Mouse (Mus musculus) urinary bladder, postnatal 10 days (tissue): Measurements from ENCODE around the gene Sacm1l.

ENCODE experiments used
- DNase-seq: peaks from one replicate; pipeline ENCODE4 v3.0.0; 2022; ENCODE audit warnings: low spot score

Sacm1l gene

GRCm38 (mm10) chr9:123529392-123530157, at the start of gene Sacm1l:
TSS of gene Sacm1l (plus strand) at chr9:123529759.
- DNase-seq = peak; percentile 95

- DNase-seq = no peak
Measured at GRCm38 (mm10) chr9:123479876-123480252, 49.7 kb upstream of the Sacm1l start.

DNA sequence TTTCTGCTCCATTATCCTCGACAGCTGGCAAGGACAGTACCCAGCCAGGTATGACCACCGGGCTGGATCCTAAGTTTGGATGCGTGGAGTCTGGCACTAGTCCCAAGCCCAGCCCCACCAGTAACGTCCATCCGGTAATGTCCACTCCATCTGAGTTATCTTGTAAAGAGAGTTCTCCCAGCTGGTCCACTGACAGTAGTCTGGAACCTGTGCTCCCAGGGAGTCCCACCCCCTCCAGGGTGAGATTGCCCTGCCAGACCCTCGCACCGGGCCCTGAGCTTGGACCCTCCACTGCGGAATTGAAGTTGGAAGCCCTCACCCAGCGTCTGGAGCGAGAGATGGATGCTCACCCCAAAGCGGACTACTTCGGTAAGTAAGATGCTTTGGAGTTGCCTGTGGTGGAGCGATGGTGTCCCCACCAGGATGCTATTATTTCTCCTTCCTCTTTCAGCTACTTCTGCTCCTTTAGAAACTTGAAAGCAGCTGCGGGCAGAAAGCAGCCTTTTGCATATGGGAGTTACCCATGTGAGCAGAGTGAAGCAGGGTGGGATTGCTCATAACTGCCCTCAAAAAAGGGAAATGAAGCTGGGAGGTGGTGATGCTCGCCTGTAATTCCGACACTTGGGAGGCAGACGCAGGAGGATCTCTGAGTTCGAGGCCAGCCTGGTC, 49.2 kb upstream of the Sacm1l start:
- DNase-seq = no peak

DNA sequence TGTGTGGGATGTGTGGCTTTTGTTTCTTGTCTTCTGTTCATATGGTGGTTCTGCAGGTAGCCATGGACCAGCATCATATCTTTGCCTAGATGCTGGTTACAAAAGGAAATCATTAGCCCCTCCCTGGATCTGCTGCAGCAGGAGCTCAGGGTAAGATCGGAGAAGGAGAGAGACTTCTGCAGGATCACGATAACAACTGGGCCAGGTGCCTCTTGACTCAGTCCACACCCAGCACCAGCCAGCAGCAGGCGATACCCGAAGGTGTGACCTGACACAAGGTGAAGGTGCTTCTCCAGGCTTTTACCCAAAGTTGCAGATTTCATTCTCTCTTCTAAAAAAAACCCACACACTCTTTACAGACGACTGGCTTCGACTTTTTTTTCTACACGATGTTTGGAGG, 48.4 kb upstream of the Sacm1l start:
- no peak for DNase-seq

- no peak for DNase-seq
Measured at GRCm38 (mm10) chr9:123483598-123483997, 46.0 kb upstream of the Sacm1l start.

- no peak for DNase-seq
Measured at GRCm38 (mm10) chr9:123484830-123485229, 44.7 kb upstream of the Sacm1l start.

DNA sequence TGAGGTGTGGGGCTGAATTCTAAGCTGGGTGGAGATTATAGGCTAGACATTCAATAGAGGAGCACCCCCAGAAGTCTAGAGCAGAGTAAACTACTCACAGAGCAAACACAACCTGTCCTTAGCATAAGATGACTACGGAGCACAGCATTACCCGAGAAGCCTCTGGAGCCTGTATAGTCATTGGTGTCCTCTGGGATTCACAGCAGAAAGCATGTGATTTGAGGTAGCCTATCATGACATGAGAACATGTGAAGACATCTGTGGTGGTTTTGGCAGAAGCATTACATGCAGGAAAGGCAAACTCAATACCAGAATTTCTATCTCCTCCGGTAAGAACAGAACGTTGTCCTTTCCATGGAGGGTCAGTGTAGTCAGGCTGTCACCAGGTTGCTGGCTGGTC, 44.0 kb upstream of the Sacm1l start:
- no peak for DNase-seq

- no peak for DNase-seq
Measured at GRCm38 (mm10) chr9:123486635-123487034, 42.9 kb upstream of the Sacm1l start.

GRCm38 (mm10) chr9:123489073-123489472, 40.5 kb upstream of the Sacm1l start:
- no peak for DNase-seq

DNA sequence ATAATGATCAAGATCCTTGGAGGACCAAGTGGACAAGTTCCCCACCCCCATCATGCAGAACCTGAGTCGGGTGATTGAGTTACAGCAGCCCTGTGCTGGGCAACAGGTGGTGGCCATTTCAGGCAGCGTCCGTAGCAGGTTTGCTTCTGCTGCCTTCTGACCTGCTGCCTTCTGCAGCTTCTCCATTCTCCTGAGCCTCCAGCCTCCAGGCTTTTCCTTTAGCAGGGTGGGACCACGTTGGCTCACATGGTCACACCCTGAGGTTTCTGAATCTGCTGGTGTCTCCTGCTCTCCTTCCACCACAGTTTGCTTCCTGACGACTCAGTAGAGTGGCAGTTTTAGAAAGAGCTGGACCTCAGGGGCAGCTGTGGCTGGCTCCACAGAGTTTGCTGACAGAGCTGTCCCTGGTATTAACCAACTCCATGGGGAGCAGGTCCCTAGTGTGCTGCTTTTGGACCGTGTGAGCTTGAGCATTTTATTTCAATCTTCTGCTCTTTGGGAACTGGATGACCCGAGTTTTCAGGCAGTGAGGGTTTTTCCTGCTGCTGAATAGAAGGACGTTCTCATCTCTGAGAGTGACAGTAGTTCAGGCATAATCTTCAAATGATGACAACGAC, 39.7 kb upstream of the Sacm1l start:
- DNase-seq = no peak

DNA sequence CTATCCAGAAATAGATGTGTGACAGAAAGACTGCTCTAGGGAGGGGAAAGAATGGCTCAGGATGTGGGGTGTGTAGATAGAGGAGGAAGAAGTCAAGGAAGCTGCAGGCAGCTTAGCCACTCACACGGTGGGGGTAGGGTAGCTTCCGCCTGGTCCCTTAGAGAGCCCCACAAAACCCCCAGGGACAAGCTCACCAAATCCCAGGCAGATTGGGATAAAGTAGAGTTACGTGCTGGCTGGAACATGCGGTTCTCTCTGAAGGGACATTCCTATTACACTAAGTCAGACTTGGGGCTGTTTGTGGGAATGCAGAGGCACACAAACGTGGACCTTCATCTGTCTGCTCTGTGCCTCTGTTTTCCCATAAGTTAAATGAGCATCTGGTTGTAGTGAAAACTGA, 38.6 kb upstream of the Sacm1l start:
- DNase-seq = no peak

DNA sequence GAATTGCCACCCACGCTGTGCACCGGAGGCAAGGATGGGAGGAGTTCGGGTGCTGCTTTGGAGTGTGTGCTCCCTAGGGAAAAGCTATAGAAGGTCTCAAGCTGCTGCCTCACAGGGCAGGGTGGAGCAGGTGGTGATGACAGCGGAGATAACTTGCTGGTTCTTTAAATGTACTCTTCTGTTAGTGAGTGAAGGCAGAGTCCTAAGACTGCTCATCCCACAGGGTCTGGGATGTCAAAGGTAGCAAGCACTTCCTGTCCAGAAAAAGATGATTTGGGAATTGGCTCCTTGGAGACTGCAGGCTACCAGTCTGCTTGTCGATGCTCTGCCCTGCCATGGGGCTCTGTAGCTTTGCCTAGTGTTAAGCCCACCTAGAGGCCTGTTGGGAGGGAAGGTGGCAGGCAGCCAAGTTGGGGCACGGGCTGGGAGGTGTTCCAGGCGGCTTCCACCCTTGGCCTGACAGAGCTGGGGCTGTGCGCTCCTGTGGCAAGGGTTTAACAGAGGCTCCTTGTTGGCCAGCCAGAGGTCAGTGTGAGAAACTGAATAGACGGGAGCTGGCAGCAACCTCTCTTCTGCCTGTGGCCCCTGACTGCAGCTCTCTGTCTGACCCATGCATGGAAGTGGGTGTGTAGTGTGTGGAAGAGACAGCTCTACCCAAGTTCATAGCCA, 37.5 kb upstream of the Sacm1l start:
- no peak for DNase-seq

DNA sequence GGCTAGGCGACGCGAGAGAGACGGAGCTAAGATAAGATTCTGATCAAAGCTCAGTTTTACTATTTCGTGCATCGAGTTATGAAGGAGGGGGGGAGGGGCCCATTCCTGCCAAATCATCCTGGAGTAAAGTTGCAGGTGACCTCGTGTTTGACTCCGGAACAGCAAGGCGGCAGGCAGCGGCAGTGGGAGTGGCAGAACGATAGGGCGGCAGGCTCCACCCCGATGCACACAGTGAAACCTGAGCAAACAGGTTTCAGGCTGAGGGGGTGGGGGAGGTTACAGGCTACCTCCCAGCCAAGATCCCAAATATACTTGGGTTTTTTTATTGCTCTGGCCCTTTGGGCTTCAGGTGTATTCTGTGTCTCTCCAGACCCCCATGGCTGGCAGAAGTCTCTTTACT, 32.9 kb upstream of the Sacm1l start:
- no peak for DNase-seq

DNA sequence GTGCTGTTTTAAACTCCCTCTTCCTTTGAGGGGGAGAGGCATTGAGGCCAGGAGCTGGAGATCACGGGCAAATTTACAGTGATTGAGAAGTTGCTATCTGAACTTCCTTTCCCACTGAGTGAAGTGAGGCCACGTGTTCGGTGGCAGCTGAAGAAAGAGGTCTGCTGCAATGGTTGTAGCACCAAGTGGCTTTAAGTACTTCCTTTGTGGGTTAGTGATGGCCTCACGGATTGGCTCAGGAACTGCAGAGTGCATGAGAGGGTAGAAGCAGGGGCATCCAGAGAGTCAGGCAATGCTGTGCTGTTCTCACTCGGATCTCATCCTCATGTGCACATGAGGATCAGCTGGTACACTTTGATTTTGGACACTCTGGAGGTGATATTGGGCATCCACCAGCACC, 31.7 kb upstream of the Sacm1l start:
- no peak for DNase-seq

- DNase-seq = no peak
Measured at GRCm38 (mm10) chr9:123500480-123500879, 29.1 kb upstream of the Sacm1l start.

GRCm38 (mm10) chr9:123503171-123503834, 26.3 kb upstream of the Sacm1l start:
- DNase-seq = no peak

GRCm38 (mm10) chr9:123504325-123504724, 25.2 kb upstream of the Sacm1l start:
- no peak for DNase-seq

GRCm38 (mm10) chr9:123505598-123505997, 24.0 kb upstream of the Sacm1l start:
- DNase-seq = no peak

GRCm38 (mm10) chr9:123506270-123507146, 23.1 kb upstream of the Sacm1l start:
- no peak for DNase-seq

DNA sequence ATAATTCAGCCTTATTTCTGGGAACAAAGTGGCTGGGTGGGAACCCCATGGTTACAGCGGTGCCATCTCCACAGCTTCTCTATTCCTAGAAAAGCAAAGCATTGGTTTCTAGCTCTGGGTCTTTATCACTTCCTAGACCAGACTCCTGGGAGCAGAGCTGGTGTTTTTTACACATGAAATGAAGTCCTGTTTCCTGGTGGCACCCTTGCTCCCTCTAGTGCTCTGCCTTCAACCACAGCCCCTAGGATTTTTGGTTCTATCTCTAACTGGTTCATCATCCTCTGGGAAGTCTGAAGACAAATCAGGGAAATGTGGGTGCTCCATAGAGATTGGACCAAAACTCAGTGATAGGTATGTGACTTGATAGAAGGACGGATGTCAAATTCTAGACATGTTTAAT, 22.2 kb upstream of the Sacm1l start:
- DNase-seq = no peak

DNA sequence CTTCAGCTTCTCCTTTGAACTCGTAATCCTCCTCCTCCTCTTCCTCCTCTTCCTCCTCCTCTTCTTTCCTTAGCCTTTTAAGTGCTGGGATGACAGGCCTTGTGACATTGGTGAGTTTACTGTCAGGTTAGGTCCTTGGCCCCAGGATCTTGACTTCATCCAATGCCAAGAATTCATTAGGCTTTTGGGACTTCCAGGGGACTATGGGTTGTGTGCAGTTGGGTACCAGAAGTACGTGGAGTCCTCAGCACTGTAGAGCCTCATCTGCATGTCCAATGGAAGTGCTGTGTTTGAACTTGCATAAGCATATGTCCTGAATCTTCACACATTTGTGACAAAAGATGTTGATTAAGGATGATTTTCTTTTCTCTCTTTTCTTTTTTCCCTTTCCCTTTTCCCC, 20.6 kb upstream of the Sacm1l start:
- no peak for DNase-seq
